Mouse (Mus musculus) thymus, postnatal 25 days (tissue): ENCODE measurements at regions not wholly inside any gene's neighbourhood (a gene's known extent, or its start where the extent isn't known, plus 50 kb on each side); places are given as distances from the start of the nearest gene placed in this dataset.

ENCODE experiments used
- DNase-seq: peaks from one replicate; pipeline ENCODE4 v3.0.0; 2022

- DNase-seq, result no peak
These were observed 64.7 kb upstream of the Nrip1 start for GRCm38 (mm10) chr16:76438093-76438883.

DNA sequence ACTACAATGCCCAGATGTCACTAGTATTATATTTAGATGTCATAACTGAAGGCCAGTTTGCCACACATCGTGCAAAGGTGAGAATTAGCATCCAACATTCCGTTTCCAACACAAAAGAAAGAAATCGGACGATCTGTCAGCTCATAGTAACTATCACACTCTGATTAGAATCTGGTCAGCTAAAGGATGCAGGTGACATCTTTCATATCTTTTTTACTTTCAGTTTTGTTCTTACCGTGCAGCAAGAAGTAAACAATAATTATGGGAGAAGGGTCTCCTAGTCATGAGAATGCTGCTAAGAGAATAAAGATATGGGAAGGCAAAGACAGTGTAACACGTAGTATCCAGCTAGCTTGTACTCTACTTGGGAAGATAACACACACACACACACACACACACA, 62.7 kb upstream of the Nrip1 start:
- DNase-seq, result no peak

DNA sequence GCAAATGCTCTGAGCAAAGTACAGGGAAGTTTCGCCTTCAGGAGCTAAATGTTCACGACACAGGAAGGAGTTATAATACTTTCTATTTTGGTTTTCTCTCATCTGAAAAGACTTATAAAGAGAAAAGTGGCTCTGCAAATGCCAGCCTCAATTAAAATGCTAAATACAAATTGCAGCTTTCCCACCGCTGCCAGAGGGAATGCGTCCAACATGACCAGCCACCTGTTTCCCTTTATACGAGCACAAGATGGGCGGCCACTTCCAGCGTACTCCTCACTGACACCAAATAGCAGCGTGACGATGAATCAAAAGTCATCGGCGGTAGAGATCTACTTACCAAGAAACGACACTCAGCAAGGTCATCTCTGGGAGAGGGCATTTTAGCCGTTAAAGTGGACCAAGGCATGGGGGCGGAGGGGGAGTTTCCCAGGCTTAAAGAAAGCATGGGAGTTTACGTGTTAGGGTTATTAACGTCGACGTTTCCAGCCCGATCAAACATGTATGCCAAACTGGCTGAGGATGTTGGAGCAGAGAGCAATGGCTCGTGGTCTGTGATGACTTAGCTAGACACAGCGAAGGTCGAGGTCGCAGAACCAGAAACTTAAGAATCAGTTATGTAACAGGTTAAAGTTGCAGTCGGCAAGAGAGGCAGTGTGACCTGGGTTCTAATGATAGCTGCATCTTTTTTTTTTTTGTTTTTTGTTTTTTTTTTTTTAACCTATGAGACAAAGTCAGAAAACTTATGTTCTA, 59.6 kb upstream of the Nrip1 start:
- DNase-seq, result no peak

GRCm38 (mm10) chr16:76432304-76432703, 58.7 kb upstream of the Nrip1 start:
- DNase-seq, result no peak

GRCm38 (mm10) chr16:76429156-76429555, 55.5 kb upstream of the Nrip1 start:
- no peak for DNase-seq

GRCm38 (mm10) chr16:76423964-76424363, 50.3 kb upstream of the Nrip1 start:
- DNase-seq, result no peak
